Mouse (Mus musculus): ENCODE measurements around the gene Hat1. TPM values are rescaled to one million over a fixed set of nuclear protein-coding genes. Genes with fewer than 3 reads are reported as not detected.
A peak's percentile ranks its signal among the peaks of the same experiment; 100 is the strongest.

Gene Hat1
- polyA plus RNA-seq, 1 experiment from 2014 or later: 121 TPM

- H3K36me3 ChIP-seq (ENCODE audit: control insufficient read depth, insufficient read depth): no peaks in the 10 kb centered on the region
Observed at GRCm38 (mm10) chr2:71351727-71351987, 37.1 kb upstream of the Hat1 start.

GRCm38 (mm10) chr2:71353306-71354054 is 35.3 kb upstream of the Hat1 start:
- Histone ChIP-seq H3K9ac (ENCODE audit: low read length) (peak overlapping the region; percentile 48), H3K4me2 (ENCODE audit: low read depth, low read length) (peak overlapping the region; percentile 38), H3K9me3 (replicated peaks; ENCODE audit: control insufficient read depth, low read length) (no peaks in the 10 kb centered on the region), H3K4me3 (ENCODE audit: low read length) (no peak overlapping the region), H3K4me1 (ENCODE audit: control insufficient read depth, insufficient read depth, low read length) (peaks cover 24% of the 10 kb centered on the region), H3K27me3 (ENCODE audit: control insufficient read depth, insufficient read depth, low read length) (no peaks in the 10 kb centered on the region), H3K36me3 (ENCODE audit: control insufficient read depth, insufficient read depth) (no peaks in the 10 kb centered on the region; the same call in 1 of the 2 replicates), H3K27ac (ENCODE audit: low read length) (peak overlapping the region; percentile 85)
- WGBS: 54% methylated on average over 10 of the region's 10 CpGs
- ATAC-seq (replicated peaks; ENCODE audit: extremely low read depth, insufficient read depth, low FRiP score): peak; percentile 17; the same call in 1 of the 2 replicates

More at GRCm38 (mm10) chr2:71351727-71351987, 37.1 kb upstream of the Hat1 start:
- no peak overlapping the region for H3K4me3 ChIP-seq (ENCODE audit: low read length)
- 72% methylated on average over 3 of the region's 3 CpGs for WGBS
- H3K27ac ChIP-seq (ENCODE audit: low read length): no peak overlapping the region
- no peak overlapping the region for H3K9ac ChIP-seq (ENCODE audit: low read length)
- H3K4me2 ChIP-seq (ENCODE audit: low read depth, low read length): no peak overlapping the region
- ATAC-seq (replicated peaks; ENCODE audit: extremely low read depth, insufficient read depth, low FRiP score): no peak
- H3K27me3 ChIP-seq (ENCODE audit: control insufficient read depth, insufficient read depth, low read length): no peaks in the 10 kb centered on the region
- peaks cover 15% of the 10 kb centered on the region for H3K4me1 ChIP-seq (ENCODE audit: control insufficient read depth, insufficient read depth, low read length)
- H3K9me3 ChIP-seq (replicated peaks; ENCODE audit: control insufficient read depth, low read length): no peaks in the 10 kb centered on the region

- Histone ChIP-seq H3K4me2 (ENCODE audit: low read depth, low read length) (peak overlapping the region; percentile 38), H3K4me1 (ENCODE audit: control insufficient read depth, insufficient read depth, low read length) (peaks cover 24% of the 10 kb centered on the region), H3K27ac (ENCODE audit: low read length) (peak overlapping the region; percentile 85), H3K4me3 (ENCODE audit: low read length) (no peak overlapping the region), H3K27me3 (ENCODE audit: control insufficient read depth, insufficient read depth, low read length) (no peaks in the 10 kb centered on the region), H3K36me3 (ENCODE audit: control insufficient read depth, insufficient read depth) (no peaks in the 10 kb centered on the region; the same call in 1 of the 2 replicates), H3K9ac (ENCODE audit: low read length) (peak overlapping the region; percentile 48), H3K9me3 (replicated peaks; ENCODE audit: control insufficient read depth, low read length) (no peaks in the 10 kb centered on the region)
- WGBS: 39% methylated on average over 5 of the region's 5 CpGs
- peak; percentile 56; the same call in 1 of the 2 replicates for ATAC-seq (replicated peaks; ENCODE audit: extremely low read depth, insufficient read depth, low FRiP score)
Observed at GRCm38 (mm10) chr2:71354055-71354425, 34.7 kb upstream of the Hat1 start.

- no peaks in the 10 kb centered on the region for H3K27me3 ChIP-seq (ENCODE audit: control insufficient read depth, insufficient read depth, low read length)
- H3K27ac ChIP-seq (ENCODE audit: low read length): no peak overlapping the region
- H3K4me1 ChIP-seq (ENCODE audit: control insufficient read depth, insufficient read depth, low read length): peaks cover 19% of the 10 kb centered on the region
- H3K36me3 ChIP-seq (ENCODE audit: control insufficient read depth, insufficient read depth): peaks cover 8% of the 10 kb centered on the region; the same call in 1 of the 2 replicates
- no peak overlapping the region for H3K9ac ChIP-seq (ENCODE audit: low read length)
- H3K4me3 ChIP-seq (ENCODE audit: low read length): no peak overlapping the region
- no peak overlapping the region for H3K4me2 ChIP-seq (ENCODE audit: low read depth, low read length)
- 86% methylated on average over 5 of the region's 5 CpGs for WGBS
- no peaks in the 10 kb centered on the region for H3K9me3 ChIP-seq (replicated peaks; ENCODE audit: control insufficient read depth, low read length)
- no peak for ATAC-seq (replicated peaks; ENCODE audit: extremely low read depth, insufficient read depth, low FRiP score)
Observed at GRCm38 (mm10) chr2:71358347-71358746, 30.4 kb upstream of the Hat1 start.

- peaks cover 12% of the 10 kb centered on the region for H3K4me1 ChIP-seq (ENCODE audit: control insufficient read depth, insufficient read depth, low read length)
- peaks cover 8% of the 10 kb centered on the region; the same call in 1 of the 2 replicates for H3K36me3 ChIP-seq (ENCODE audit: control insufficient read depth, insufficient read depth)
- no peaks in the 10 kb centered on the region for H3K9me3 ChIP-seq (replicated peaks; ENCODE audit: control insufficient read depth, low read length)
- H3K9ac ChIP-seq (ENCODE audit: low read length): no peak overlapping the region
- no peak overlapping the region for H3K4me2 ChIP-seq (ENCODE audit: low read depth, low read length)
- 84% methylated on average over 1 of the region's 1 CpGs for WGBS
- no peak; the same call in 1 of the 2 replicates for ATAC-seq (replicated peaks; ENCODE audit: extremely low read depth, insufficient read depth, low FRiP score)
- H3K4me3 ChIP-seq (ENCODE audit: low read length): no peak overlapping the region
- no peak overlapping the region for H3K27ac ChIP-seq (ENCODE audit: low read length)
- no peaks in the 10 kb centered on the region for H3K27me3 ChIP-seq (ENCODE audit: control insufficient read depth, insufficient read depth, low read length)
Observed at GRCm38 (mm10) chr2:71360192-71360591, 28.6 kb upstream of the Hat1 start.

GRCm38 (mm10) chr2:71366618-71367124 is 22.1 kb upstream of the Hat1 start:
- 6% methylated on average over 9 of the region's 9 CpGs for WGBS
- Histone ChIP-seq H3K4me2 (ENCODE audit: low read depth, low read length) (peak overlapping the region; percentile 81), H3K9me3 (replicated peaks; ENCODE audit: control insufficient read depth, low read length) (no peaks in the 10 kb centered on the region), H3K27ac (ENCODE audit: low read length) (peak overlapping the region; percentile 97), H3K4me3 (ENCODE audit: low read length) (peak overlapping the region; percentile 94), H3K27me3 (ENCODE audit: control insufficient read depth, insufficient read depth, low read length) (no peaks in the 10 kb centered on the region), H3K9ac (ENCODE audit: low read length) (peak overlapping the region; percentile 95), H3K36me3 (ENCODE audit: control insufficient read depth, insufficient read depth) (peaks cover 6% of the 10 kb centered on the region; the same call in 1 of the 2 replicates), H3K4me1 (ENCODE audit: control insufficient read depth, insufficient read depth, low read length) (peaks cover 13% of the 10 kb centered on the region)
- ATAC-seq (replicated peaks; ENCODE audit: extremely low read depth, insufficient read depth, low FRiP score): no peak

GRCm38 (mm10) chr2:71367125-71367880 is 21.5 kb upstream of the Hat1 start, which contains the start of gene Slc25a12:
TSS of gene Slc25a12 (minus strand) at chr2:71367749.
- H3K4me3 ChIP-seq (ENCODE audit: low read length): peak within 1 kb of the TSS; percentile 94
- peaks cover 2% of the 10 kb centered on the region; the same call in 1 of the 2 replicates for H3K36me3 ChIP-seq (ENCODE audit: control insufficient read depth, insufficient read depth)
- H3K4me2 ChIP-seq (ENCODE audit: low read depth, low read length): peak within 1 kb of the TSS; percentile 81
- peak within 1 kb of the TSS; percentile 95 for H3K9ac ChIP-seq (ENCODE audit: low read length)
- H3K9me3 ChIP-seq (replicated peaks; ENCODE audit: control insufficient read depth, low read length): no peaks in the 10 kb centered on the region
- WGBS: under 1% methylated on average over 57 of the region's 57 CpGs
- peak within 1 kb of the TSS; percentile 97 for H3K27ac ChIP-seq (ENCODE audit: low read length)
- H3K4me1 ChIP-seq (ENCODE audit: control insufficient read depth, insufficient read depth, low read length): peaks cover 13% of the 10 kb centered on the region
- ATAC-seq (replicated peaks; ENCODE audit: extremely low read depth, insufficient read depth, low FRiP score): peak; percentile 95
- no peaks in the 10 kb centered on the region for H3K27me3 ChIP-seq (ENCODE audit: control insufficient read depth, insufficient read depth, low read length)

- Histone ChIP-seq H3K27ac (ENCODE audit: low read length) (peak overlapping the region; percentile 74), H3K4me1 (ENCODE audit: control insufficient read depth, insufficient read depth, low read length) (peaks cover 13% of the 10 kb centered on the region), H3K4me3 (ENCODE audit: low read length) (peak overlapping the region; percentile 30), H3K27me3 (ENCODE audit: control insufficient read depth, insufficient read depth, low read length) (no peaks in the 10 kb centered on the region), H3K9me3 (replicated peaks; ENCODE audit: control insufficient read depth, low read length) (no peaks in the 10 kb centered on the region), H3K36me3 (ENCODE audit: control insufficient read depth, insufficient read depth) (no peaks in the 10 kb centered on the region), H3K4me2 (ENCODE audit: low read depth, low read length) (peak overlapping the region; percentile 81), H3K9ac (ENCODE audit: low read length) (peak overlapping the region; percentile 95)
- WGBS: 33% methylated on average over 8 of the region's 8 CpGs
- ATAC-seq (replicated peaks; ENCODE audit: extremely low read depth, insufficient read depth, low FRiP score): no peak
Observed at GRCm38 (mm10) chr2:71368086-71368485, 20.7 kb upstream of the Hat1 start.

GRCm38 (mm10) chr2:71371790-71372189 is 17.0 kb upstream of the Hat1 start:
- Histone ChIP-seq H3K27ac (ENCODE audit: low read length) (no peak overlapping the region), H3K4me3 (ENCODE audit: low read length) (no peak overlapping the region), H3K4me2 (ENCODE audit: low read depth, low read length) (no peak overlapping the region), H3K9ac (ENCODE audit: low read length) (no peak overlapping the region), H3K9me3 (replicated peaks; ENCODE audit: control insufficient read depth, low read length) (no peaks in the 10 kb centered on the region), H3K4me1 (ENCODE audit: control insufficient read depth, insufficient read depth, low read length) (peaks cover 10% of the 10 kb centered on the region; the same call in 1 of the 2 replicates), H3K36me3 (ENCODE audit: control insufficient read depth, insufficient read depth) (no peaks in the 10 kb centered on the region), H3K27me3 (ENCODE audit: control insufficient read depth, insufficient read depth, low read length) (no peaks in the 10 kb centered on the region)
- no peak for ATAC-seq (replicated peaks; ENCODE audit: extremely low read depth, insufficient read depth, low FRiP score)
- 65% methylated on average over 5 of the region's 5 CpGs for WGBS

Data from heart, embryonic 16.5 days (tissue).